Mouse (Mus musculus): ENCODE data around the gene Lrrc4c. TPM values are rescaled to one million over a fixed set of nuclear protein-coding genes. Genes with fewer than 3 reads are reported as not detected.

Gene Lrrc4c
- total RNA-seq, 2 experiments from 2014 or later = 0.07 to 0.24 TPM

DNA sequence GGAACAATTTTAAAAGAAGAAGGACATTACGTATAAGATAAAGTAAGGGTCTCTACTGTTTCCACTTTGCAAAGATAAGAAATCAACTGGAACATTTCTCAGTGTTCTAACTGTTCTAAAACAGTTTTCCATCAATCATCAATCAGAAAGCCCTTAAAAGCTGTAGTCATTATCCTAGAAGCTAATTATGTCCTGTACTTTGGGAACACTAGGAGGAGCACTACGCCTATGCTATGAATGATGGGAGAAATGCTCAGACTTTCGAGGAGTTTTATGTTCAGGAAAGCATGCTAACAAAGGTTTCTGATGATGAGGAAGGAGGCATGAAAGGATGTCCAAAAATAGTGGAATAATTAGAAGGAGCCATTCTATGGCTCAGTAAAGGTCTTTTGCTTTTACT lies 219.5 kb downstream of the Lrrc4c start:
- DNase-seq (ENCODE audit: low spot score) = no peak

DNA sequence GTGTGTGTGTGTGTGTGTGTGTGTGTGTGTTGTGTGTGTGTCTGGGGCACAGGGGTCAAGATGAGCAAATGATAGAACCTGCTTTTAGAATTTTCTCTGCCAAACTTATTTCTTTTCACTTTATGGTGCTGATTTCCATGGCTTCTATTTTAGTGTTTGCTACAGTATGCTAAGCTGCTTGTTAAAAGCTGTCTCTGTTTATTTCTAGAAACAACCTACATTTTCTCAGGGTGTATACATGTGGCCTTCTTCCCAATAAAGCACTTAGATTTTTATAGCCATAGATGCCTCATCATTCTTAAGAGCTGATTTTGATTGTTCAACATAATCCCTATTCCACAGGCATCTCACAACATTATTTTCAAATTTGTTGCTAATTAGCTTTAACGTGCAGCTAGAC lies 229.2 kb downstream of the Lrrc4c start:
- no peak for DNase-seq (ENCODE audit: low spot score)

DNA sequence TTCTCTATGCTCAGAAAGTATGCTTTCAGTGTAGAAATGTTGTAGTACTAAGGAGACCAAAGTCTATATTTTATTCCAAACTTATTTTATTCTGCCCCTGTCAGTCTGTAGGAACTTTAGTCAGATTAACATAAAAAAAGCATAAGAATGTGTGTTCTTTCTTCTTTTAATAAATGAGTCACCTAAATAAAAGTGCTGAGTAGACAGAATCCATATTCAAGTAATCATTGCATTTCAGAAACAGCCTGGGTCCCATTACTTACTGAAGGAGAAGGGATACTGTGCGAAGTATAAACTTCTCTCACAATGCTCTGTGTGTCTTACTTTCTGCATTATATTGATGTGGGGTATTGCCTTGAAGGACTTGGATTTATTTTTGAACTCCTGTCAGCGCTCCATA lies 255.8 kb downstream of the Lrrc4c start:
- DNase-seq (ENCODE audit: low spot score) = no peak

DNA sequence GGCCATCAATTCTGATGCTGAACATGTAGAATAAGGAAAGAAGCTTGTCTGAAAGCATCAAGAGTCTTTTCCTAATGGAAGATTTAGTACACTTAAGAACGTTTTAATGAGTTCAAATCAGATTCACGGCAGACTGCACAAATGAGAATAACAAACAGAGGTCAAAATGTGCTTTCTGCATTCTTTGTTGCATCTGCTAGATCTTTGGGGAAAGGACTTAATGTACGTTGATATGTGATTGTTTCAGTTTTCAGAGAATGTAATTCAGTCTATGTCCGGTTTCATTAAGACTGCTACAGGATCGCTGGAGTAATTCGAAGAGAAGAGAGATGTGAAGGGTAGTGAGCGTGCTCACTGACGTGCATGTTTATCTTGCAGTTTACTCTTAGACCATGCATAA lies 259.7 kb downstream of the Lrrc4c start:
- DNase-seq (ENCODE audit: low spot score) = no peak

DNA sequence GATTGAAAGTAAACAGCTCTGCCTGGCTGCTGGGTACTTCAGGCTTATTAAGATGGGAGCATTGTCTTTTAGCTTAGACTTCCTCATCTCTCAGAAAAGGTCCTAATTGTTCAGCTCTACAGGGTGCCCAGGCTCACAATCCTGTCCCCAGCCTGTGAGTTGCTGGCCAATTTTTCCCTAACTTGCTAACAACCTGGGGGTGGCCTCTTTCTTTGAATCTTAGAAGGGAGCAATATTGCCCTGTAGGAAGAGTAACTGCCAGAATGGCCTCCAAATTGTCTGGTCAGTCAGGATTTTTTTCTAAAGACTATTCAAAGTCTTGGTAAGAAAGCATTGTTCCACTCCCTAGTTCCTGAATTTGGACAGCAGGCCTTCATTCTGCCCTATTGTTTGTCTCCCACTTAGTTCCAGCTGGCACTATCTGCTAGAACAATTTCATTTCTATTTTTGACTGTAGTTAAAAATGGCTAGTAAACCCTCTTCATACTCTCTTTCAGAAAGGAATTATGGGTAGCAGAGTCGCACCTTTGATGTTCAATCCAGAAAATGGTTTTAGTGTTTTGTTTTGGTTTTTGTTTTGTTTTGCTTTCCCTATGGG lies 262.3 kb downstream of the Lrrc4c start:
- DNase-seq (ENCODE audit: low spot score) = no peak

DNA sequence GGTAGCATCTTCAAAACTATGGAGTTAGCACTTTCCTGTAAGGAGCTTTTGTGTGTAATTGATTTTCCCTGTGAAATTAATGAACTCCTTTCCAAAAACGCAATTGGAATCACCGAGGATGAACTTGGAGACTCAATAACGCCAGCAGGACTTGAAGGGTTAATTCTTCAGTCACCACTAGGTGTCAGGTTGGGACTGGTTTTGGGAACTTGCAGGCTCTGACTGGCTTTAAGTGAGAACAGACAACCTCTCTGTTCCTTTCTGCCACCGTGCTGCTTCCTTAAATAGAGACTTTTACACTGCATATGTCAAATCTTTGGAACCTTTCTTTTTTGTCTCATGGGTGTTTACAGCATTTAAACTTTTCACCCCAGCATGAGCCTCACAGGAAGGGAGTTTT lies 267.7 kb downstream of the Lrrc4c start:
- no peak for DNase-seq (ENCODE audit: low spot score)

DNA sequence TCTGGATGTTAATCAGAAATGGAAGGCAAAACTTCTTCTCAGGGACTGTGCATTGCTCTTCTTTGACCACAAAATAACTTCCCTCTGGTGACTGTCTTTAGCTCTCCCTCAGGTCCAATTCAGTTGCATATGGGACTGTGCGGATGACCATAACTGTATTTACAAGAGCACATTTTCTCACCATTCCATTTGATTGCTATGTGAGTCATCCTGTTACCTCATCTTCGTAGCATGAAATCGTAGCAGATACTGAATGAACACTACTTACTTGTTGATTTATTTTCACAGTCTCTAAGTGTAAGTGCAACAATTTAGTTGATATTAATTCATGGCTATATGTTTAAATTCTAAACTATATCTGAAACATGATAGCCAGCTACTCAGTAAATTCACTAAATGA lies 286.8 kb downstream of the Lrrc4c start:
- DNase-seq (ENCODE audit: low spot score) = no peak

DNA sequence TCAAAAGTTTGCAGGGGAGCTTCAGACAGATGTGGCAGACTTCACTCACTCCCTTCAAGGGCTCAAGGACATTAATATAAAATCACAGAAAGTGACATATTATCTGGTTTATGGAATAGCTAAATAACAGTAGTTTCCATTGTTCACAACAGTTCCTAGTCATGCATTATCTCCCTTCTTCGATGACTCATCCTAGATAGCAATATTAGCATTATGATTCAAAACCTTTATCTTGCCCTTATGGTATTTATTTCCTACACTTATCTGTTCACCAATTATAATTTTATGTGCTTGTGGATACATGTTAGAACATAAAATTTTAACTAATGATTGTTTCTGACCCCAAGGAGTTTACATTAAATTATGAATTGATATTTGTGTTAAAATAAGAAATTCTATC lies 296.2 kb downstream of the Lrrc4c start:
- DNase-seq (ENCODE audit: low spot score) = no peak

DNA sequence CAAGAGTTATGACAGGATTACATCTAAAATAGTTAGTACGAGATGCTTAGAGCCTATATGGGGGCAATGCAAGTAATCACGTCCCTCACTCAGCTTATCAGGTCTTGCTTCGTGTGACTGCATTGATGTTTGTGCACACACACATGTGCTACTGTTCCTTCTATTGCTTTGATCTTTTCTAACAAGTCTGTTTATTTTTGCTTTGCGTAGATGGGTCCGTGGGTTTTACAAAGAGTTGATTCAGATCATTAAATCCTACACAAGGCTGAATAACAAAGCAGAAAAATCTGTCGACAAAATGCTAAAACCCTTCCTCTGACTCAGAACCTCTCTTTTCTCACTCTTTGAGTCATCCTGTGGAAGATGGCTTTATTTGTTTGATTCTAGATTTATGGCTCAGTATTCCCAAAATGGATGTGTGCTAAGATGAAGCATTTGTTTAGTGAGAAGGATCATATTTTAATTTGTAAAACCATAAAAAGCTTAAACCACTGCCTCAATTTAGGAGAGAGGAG lies 300.8 kb downstream of the Lrrc4c start:
- no peak for DNase-seq (ENCODE audit: low spot score)

DNA sequence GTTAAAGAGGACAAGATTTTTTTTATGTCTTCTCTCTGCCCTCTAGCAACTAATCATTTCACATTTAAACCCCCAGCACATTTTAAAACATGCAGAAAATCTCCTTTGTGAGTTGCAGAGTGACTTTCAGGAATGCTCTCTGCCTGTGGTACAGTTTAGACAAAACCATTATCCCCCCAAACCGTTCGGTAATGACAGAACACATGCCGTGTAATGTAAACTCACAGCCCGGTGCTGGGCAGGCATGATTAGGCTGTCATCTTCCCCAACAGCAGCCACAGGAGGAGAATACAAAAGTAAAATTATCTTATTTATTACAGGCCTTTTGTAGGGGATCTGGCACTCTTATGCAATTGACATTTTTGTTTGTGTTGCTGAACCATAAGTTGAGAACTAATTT lies 349.1 kb downstream of the Lrrc4c start:
- no peak for DNase-seq (ENCODE audit: low spot score)

DNA sequence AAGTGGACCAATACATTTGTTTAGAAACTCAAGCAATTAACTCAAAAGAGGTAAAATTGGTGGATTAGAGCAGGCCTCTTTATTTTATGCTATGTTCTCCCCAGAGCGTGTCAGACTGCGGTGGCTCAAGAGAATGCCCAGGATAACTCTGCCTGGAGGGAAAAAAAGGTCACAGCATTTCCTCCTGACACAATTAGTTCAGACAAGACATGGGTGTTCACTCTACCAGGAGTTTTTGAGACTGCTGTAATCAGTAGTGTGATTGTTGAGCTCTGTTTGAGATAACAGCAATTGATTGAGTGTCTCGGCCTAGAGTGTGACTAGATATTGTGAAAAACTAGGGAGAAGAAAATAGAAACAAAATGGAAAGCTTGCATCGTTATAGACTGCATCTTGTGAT lies 363.8 kb downstream of the Lrrc4c start:
- DNase-seq (ENCODE audit: low spot score) = no peak

DNA sequence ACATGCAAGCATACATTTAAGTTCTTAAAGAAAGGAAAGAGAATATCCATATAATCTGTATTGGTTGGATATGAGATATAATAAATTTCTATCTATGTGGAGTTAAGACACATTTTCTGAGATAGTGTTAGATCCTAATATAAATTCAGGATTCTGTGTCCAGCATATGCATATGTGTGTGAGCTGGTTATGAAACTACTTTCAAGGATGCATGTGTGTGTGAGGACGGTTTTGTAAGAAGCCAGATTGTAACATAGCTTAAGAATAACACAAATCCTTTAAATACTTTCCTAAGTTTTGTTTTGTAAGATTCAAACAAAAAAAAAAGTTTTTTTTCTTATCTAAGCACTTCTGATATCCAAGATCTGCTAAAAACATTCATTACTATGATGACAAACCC lies 367.4 kb downstream of the Lrrc4c start:
- no peak for DNase-seq (ENCODE audit: low spot score)

DNA sequence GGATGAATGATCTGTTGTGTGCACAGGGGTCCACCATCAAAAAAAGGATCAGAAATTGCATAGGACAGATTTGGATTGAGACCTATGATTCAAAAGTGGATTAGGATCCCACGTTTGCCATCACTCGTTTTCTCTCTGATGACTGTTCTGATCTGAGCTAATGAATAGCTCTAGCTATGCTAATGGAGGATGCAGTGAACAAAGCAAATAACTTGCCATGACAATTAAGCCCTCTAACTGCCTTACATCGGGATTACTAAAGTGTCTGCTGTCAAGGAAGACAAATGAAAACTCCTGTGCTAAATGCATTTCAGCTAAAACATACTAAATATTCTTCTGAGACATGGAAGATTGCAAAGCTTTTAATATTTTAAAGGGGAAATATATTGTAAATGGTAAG lies 387.0 kb downstream of the Lrrc4c start:
- DNase-seq (ENCODE audit: low spot score) = no peak

DNA sequence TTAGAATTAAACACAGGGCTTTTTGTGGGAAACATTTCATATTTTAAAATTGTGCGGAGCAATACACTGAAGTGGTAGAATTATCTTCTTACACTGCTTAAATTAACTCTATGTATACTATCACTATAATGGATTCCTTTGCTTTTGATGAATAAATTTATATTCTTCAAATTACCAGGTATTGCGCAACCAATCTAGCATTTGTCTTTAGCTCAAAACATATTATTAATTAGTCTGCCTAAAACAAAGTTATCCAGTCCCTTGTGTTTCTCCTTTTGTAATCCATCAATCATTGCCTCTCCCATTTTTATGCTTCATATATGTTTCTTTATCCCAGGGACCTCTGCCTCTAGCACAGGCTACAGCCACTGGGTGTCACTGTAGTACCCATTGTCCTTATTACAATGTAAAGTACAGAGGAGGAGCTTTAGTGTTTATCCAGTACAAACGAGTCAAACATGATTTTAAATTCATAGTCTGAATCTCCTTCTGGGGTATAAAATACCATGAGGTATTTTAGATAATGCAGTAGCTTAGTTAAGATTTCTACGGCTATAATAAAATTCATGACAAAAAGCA lies 389.9 kb downstream of the Lrrc4c start:
- DNase-seq (ENCODE audit: low spot score) = no peak

DNA sequence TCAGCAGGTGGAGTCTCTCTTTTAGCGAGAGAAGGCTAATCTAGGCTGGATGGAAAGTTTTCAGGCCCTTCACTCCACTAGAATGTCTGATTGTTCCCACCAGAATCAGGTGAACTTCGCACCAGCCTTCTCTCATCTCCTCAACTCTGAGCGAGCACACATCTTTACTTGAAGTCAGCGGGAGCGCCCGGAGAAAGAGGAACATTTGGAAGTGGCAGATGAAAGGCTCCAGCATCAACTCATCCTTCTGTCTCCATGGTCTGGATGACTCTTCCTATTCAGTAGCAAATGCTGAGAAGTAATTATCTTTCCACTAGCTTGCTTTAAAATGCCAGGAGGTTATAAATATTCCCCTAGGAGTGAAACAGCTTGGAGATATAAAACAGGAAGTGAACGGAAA lies 396.6 kb downstream of the Lrrc4c start:
- DNase-seq (ENCODE audit: low spot score) = no peak

DNA sequence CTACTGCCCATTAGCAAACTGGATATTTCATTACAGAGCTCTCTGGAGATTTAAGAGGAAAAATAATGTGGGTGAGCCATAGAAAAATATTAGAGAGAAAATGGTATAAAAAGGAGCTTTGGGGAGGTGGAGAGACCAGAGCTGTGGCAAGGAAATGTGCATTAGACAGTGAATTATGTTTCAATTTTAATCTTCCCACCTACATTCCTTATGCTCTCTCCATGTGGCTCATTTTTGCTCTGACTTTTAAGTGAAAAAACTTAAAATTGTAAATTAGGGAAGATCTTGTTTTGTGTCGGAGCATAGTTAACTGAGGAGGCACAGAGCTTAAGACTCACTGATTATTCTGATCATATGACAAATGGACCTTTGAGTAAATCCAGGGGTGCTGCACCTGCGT lies 399.4 kb downstream of the Lrrc4c start:
- DNase-seq (ENCODE audit: low spot score) = no peak

DNA sequence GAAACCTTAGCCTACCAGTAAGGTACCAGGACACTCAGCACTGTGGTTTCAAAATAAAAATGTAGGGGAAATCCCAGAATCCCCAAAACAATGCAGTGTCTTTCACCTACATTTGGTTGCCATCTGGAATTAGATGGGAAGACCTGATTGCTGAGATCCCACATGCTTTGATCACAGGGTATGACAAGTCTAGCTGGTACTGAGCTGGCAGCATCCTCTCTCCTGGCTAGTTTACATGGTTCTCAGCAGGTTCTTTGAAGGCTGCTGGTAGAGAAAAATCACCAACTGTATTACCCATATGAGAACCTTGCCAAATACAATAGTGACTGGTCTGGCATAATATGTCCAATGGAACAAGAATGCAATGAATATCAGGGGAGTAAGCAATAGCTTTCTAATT lies 405.4 kb downstream of the Lrrc4c start:
- DNase-seq (ENCODE audit: low spot score) = no peak

DNA sequence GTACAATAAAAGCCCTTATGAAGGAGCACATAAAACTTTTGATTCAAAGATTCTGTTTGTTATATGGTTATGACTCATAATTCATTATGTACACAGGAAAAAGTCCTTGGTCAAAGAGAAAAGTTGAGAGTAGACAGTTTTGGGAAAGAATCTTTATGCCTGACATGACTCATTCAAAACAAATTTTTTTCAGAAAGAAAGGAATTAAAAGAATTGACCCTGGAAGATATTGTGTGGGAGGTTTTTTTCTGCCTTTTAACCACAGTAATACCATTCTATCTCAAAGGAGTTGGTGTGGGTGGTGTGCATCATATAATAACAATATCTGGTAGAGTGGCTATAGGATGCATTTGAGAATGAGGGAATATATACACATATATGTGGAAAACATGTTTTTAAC lies 418.1 kb downstream of the Lrrc4c start:
- DNase-seq (ENCODE audit: low spot score) = no peak

DNA sequence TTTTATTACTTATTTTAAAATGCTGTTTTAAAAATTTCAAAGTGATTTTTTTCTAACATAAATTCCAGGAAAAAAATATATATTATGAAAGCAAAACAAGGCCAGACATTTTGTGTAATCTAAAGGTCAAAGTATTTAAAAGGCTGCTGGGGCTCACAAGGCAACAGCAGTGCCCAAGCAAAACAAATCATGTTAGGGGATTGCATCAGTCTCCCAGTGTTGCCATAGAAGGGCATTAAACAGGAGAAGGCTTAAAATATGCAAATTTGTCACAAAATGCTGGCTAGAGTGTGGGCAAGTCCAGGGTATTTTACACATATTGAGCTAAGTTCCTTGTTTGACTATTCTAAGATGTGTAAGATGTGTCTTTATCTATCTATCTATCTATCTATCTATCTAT lies 437.1 kb downstream of the Lrrc4c start:
- no peak for DNase-seq (ENCODE audit: low spot score)

DNA sequence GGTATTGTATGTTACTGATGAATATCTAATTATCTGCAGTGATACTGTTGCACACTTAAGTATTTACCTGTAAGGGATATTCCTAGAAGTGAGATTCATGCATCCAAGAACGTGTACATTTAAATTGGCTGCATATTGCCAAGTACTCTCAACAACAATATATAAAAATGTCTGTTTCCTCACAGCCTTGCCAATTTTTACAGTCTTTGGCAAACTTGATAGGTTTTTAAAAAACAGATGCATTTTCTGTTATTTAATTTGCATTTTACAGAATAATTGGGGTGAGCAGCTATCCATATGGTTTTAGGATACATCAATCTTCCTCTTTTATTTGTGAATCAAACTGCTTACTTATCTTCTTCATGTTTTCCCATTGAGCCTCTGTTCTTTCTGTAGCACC lies 439.7 kb downstream of the Lrrc4c start:
- DNase-seq (ENCODE audit: low spot score) = no peak

DNA sequence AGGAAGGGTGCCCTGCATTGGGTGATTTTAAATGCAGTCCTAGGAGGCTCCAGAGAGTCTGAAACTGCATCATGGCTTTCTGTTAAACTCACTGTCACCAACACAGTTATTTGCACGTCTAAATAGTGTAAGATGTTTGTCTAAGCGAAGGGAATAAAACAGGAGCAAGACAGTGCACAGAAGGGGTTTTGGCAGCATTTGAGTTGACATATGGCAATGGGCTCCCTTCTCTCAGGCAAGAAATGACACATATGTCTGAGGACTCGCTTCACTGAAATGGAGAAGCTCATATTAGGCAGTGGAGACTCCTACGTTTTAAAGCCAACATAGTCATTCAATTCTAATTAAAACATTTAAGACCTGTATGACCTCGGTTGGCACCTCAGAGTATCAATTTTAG lies 445.6 kb downstream of the Lrrc4c start:
- no peak for DNase-seq (ENCODE audit: low spot score)

DNA sequence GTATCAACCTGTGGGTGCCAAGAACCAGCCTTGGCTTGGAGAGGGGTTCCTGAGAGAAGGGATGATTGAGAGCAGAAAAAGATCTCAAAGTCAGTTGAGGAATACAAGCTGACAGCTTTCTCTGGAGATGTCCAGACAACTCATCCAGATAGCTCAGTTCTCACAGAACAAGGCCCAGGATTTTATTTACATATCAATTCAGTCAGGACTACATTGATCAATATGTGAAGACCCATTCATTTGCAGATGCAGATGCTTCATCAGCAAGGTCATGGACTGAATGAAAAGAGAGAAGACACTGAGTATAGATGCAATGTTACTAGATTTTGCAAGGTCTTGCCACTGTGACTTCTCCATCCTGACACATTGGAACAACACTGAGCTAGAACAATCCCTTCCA lies 457.4 kb downstream of the Lrrc4c start:
- DNase-seq (ENCODE audit: low spot score) = no peak

DNA sequence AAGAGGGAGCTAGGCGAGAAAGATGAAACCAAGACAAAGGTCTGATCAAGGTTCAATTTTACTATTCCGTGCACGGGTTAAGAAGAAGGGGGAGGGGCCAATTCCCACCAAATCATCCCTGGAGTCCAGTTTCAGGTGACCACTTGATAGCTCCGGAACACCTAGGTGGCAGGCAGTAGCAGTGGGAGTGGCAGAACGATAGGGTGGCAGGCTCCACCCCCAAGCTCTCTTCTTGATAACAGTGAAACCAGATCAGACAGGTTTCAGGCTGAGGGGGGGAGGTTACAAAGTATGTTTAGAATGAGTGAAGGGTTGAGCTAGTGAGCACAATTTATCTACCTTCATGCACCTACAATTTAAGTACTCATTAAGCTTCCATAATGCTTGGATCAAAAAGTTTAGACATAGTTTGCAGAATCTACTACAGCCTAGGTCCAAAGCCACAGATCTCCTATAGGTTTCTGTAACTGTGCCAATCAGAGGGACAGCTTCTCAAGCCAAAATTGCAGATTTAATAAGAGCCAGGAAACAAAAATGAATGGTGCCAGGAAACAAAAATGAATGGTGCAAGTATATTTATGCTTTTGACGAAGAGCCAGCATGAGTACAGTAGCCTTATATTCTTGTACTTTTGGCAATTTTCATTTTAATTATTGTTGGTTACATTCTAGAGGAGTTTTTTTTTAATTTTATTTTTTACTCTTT lies 478.9 kb downstream of the Lrrc4c start:
- no peak for DNase-seq (ENCODE audit: low spot score)

All from gastrocnemius, adult 18-20 months (tissue).